Mouse (Mus musculus) macrophage (primary cell): ENCODE data around the gene Myo1e. TPM values are rescaled to one million over a fixed set of nuclear protein-coding genes. Genes with fewer than 3 reads are reported as not detected.

Experiments used
- H3K27ac ChIP-seq: fragments of 350-480 bp; formaldehyde crosslinking; 2 replicates; pipeline ENCODE4 v1.9.0; 2021
- H3K36me3 ChIP-seq: fragments of 350-480 bp; formaldehyde crosslinking; 2 replicates; pipeline ENCODE4 v1.9.0; 2021; ENCODE audit errors: inconsistent target
- H3K4me3 ChIP-seq: fragments of 350-480 bp; formaldehyde crosslinking; 2 replicates; pipeline ENCODE4 v1.9.0; 2021; ENCODE audit errors: inconsistent target
- H3K79me2 ChIP-seq: fragments of 350-480 bp; formaldehyde crosslinking; 2 replicates; pipeline ENCODE4 v1.9.0; 2021; ENCODE audit errors: inconsistent target
- WGBS: methylation state at CpG from one replicate; pipeline ENCODE4 v1.1.7; 2026; ENCODE audit warnings: inconsistent platforms; ENCODE audit not compliant: missing documents; 5-methylcytosine and 5-hydroxymethylcytosine counted together
- polyA plus RNA-seq: library from polyadenylated mRNA; stranded (reverse); fragments of 250-400 nt; gene quantifications from 3 replicates; pipeline ENCODE4 v1.2.4, GENCODE M21; 2018; ENCODE audit warnings: inconsistent platforms
- total RNA-seq, 78 experiments: library from RNA; depleted of rRNA; stranded (reverse); fragments of 250-400 nt; gene quantifications; 1 replicate in 9 of 78; 2 replicates in 24 of 78; 3 replicates in 43 of 78; 4 replicates in 2 of 78; pipeline ENCODE4 v1.2.4; 2018; ENCODE audit warnings: inconsistent platforms in 56 of 78

The Myo1e gene
- 100 to 1,000 TPM in 10 of 26 experiments, 10 to 100 TPM in 16; 32.6 to 236 (median 75.7) TPM for total RNA-seq (2018; cell fraction: chromatin; rRNA removed)
- total RNA-seq (2018; cell fraction: cytosol; rRNA removed) = 10 to 100 TPM; 30.5 to 74.8 (median 46.7) TPM
- total RNA-seq (2018; cell fraction: nucleus; rRNA removed) = 10 to 100 TPM; 32.5 to 96.3 (median 55.0) TPM
- 32.9 to 98.2 TPM (median 52.7 TPM) in 3 replicates for polyA plus RNA-seq

DNA sequence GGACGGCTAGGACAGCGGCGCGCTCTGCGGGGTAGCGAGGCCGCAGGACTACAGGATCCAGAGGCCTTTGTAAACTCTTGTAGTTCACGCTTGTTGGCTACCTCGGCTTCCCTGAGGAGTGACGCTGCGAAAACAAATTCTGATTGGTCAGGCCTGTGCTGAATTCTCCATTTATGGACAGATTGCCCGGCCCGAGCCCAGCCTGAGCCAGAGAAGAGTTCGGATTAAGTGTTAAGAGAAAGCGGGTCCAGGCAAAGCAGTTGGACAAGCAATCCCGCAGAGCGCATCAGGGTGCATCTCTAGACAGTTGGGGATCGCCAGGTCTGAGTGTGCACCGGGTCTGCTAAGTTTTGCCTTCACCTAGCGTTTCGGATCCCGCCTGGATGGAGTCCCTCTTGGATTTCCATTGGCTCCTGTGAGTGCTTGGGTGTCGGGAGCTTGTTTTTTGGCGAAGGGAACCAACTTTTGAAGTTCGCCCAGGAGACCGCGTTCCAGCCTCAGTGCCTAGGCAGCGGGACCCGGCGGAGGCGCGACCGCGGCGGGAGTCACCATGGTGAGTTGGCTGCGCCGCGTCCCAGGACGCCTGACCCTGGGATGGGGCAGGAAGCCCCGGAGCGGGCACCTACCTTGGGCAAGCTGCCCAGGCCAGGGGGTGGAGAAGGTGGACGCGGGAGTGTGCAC, at the start of gene Myo1e:
Gene Myo1e, plus strand, starts transcription at position 200 of the 681 bp plus-strand sequence.
- Histone ChIP-seq H3K36me3 (no peaks in the 10 kb centered on the region), H3K4me3 (peak within 1 kb of the TSS; percentile 74), H3K27ac (peak within 1 kb of the TSS; percentile 25; the same call in 1 of the 2 replicates), H3K79me2 (peaks cover 48% of the 10 kb centered on the region)
- WGBS = under 1% methylated on average over 43 of the region's 43 CpGs

GRCm38 (mm10) chr9:70160071-70160470, 47.1 kb upstream of the Myo1e start:
- H3K79me2 ChIP-seq = no peaks in the 10 kb centered on the region
- WGBS = 85% methylated on average over 10 of the region's 10 CpGs
- no peaks in the 10 kb centered on the region for H3K36me3 ChIP-seq
- H3K27ac ChIP-seq = no peak overlapping the region
- no peak overlapping the region for H3K4me3 ChIP-seq

- WGBS = 79% methylated on average over 7 of the region's 7 CpGs
- no peak overlapping the region for H3K27ac ChIP-seq
- H3K79me2 ChIP-seq = no peaks in the 10 kb centered on the region
- no peak overlapping the region for H3K4me3 ChIP-seq
- H3K36me3 ChIP-seq = no peaks in the 10 kb centered on the region
Measured at GRCm38 (mm10) chr9:70168973-70169372, 38.2 kb upstream of the Myo1e start.

DNA sequence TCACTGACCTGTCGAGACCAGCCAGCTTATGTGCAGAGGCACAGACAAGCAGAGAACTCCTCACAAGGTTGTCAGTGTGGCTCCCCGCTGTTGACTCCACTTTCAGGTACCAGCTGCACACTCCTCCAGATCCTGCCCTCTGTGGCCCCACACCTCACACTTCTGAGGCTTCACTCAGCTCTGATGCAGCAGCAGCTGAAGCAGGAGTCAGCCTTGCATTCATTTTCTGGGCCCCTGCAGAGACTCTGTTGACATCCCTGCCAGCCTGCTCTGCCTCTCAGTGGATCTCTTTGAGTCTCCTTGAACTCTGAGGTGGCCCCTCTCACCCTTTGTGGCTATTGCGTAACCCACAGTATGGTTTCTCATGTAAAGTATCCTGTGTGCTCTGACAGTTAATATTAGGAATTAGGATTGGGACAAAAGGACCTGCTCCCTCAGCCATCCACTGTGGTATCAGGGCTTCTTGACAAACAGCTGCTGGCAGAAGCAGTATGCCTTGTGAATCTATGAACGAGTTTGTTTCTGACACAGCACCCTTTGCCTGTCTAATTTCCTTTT, 32.8 kb upstream of the Myo1e start:
- Histone ChIP-seq H3K27ac (no peak overlapping the region), H3K79me2 (no peaks in the 10 kb centered on the region), H3K36me3 (no peaks in the 10 kb centered on the region), H3K4me3 (no peak overlapping the region)
- WGBS = 70% methylated on average over 4 of the region's 4 CpGs

GRCm38 (mm10) chr9:70174896-70175295, 32.3 kb upstream of the Myo1e start:
- no peak overlapping the region for H3K27ac ChIP-seq
- no peaks in the 10 kb centered on the region for H3K36me3 ChIP-seq
- H3K79me2 ChIP-seq = no peaks in the 10 kb centered on the region
- H3K4me3 ChIP-seq = no peak overlapping the region
- WGBS = 86% methylated on average over 6 of the region's 6 CpGs

GRCm38 (mm10) chr9:70176291-70176690, 30.9 kb upstream of the Myo1e start:
- no peaks in the 10 kb centered on the region for H3K36me3 ChIP-seq
- H3K79me2 ChIP-seq = no peaks in the 10 kb centered on the region
- no peak overlapping the region for H3K4me3 ChIP-seq
- no peak overlapping the region for H3K27ac ChIP-seq
- WGBS = 80% methylated on average over 3 of the region's 3 CpGs

DNA sequence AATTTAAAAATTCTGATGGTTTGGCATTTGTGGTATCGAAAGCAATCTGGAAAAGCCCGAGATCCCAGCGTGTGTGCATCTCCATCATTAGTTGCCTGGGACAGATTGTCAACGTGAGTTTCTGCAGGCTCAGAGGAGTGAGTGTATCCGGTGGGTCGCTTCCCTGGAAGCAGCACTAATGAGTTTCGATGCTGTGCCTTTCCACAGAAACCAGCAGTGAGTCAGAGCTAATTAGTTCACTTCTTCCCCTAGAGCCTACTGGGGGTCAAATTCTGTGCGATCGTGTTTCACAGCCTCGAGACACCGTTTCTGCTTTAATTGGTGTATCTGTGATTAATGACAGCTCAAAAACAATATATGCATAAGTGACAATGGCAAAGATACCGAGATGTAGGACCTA, 25.4 kb upstream of the Myo1e start:
- Histone ChIP-seq H3K4me3 (no peak overlapping the region), H3K27ac (no peak overlapping the region), H3K36me3 (no peaks in the 10 kb centered on the region), H3K79me2 (no peaks in the 10 kb centered on the region)
- WGBS = 94% methylated on average over 12 of the region's 12 CpGs

DNA sequence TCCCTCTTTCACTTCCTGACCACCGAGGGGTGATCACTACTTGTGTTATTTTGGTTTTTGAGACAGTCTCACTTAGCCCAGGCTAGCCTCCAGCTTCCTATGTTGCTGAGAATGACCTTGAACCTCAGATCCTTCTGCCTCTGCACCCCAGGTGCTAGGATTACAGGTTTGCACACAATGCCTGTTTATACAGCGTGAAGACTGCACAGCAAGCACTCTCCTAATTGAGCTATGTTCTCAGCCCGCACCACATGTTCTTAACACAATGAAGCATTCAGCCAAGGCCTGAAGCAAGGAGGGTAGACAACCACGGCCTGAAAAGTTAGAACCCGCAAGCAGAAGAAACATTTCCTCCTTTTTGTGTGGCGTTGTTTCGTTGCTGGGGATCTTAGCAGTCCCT, 24.5 kb upstream of the Myo1e start:
- WGBS = 28% methylated on average over 7 of the region's 7 CpGs
- no peaks in the 10 kb centered on the region for H3K36me3 ChIP-seq
- no peak overlapping the region for H3K27ac ChIP-seq
- H3K4me3 ChIP-seq = no peak overlapping the region
- no peaks in the 10 kb centered on the region for H3K79me2 ChIP-seq

DNA sequence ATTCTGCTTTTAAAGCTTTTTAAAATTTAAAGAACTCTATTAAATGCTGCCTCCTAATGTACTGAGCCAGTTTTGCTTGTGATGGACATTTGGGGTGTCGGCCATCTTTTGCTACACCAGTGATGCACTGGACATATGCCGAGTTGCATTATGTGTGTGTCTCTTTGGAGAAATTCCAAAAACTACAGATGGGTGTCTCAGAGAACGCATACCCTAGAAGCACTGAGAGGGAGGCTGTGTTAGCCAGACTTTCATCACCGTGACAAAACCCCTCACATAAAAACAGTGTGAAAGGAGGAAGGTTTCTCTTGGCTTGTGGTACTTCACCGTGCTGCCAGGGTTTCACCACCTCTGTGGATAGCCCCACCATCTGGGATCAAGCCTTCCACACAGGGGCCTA, 14.8 kb upstream of the Myo1e start:
- Histone ChIP-seq H3K36me3 (no peaks in the 10 kb centered on the region), H3K27ac (no peak overlapping the region), H3K4me3 (no peak overlapping the region), H3K79me2 (no peaks in the 10 kb centered on the region)
- 85% methylated on average over 5 of the region's 5 CpGs for WGBS

- H3K79me2 ChIP-seq = no peaks in the 10 kb centered on the region
- H3K36me3 ChIP-seq = no peaks in the 10 kb centered on the region
- no peak overlapping the region for H3K4me3 ChIP-seq
- no peak overlapping the region for H3K27ac ChIP-seq
- WGBS = 83% methylated on average over 11 of the region's 11 CpGs
Measured at GRCm38 (mm10) chr9:70194622-70195021, 12.5 kb upstream of the Myo1e start.

DNA sequence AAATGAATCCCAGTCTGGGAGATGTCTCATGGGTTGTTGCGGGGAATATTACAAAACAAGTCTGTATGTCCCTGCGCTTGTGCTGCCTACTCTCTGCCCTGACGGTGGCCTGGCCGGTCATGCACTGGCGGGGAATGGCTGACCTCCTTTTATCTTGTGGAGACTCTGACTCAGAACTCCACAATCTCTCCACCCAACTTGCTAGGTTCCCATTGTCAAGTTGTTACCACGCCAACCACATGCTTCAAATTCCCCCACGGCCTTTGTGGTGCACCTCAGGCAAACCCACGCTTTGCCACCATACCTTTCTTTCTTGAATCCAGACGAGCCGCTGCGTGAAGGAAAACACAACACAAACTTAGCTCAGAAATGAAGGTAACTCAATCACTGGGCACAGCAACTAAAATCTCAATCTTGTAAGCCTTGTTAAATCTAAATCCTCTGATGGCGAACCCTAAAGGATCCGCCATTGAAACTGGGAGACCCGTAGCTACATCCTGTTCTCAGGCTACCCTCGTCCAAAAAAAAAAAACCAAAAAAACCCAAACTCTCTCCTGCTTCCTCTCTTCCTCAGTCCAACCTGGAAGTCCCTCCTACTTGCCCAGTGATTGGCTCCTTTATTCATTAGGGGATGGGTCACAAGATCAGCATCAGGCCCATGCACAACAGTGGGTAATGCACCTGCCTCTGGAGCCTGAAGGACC, 10.0 kb upstream of the Myo1e start:
- H3K36me3 ChIP-seq = no peaks in the 10 kb centered on the region
- 86% methylated on average over 14 of the region's 15 CpGs for WGBS
- no peaks in the 10 kb centered on the region for H3K79me2 ChIP-seq
- H3K4me3 ChIP-seq = no peak overlapping the region
- no peak overlapping the region for H3K27ac ChIP-seq

DNA sequence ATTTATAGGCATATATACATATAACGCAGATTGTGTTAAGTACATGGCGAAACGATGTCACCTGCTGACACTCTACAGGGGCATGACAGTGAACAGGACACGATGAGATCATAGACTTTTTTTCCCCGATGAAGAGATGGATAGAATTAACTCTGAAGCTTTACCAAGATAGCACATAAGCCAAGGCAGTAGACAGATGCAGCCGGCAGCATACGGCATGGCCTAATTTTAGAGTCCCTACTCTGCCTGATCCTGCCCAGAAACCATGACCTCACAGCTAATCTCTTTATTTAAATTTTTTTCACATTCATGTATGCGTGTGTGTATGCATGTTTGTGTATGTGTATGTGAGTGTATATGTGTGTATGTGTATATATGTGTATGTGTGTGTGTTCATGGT, 9.2 kb upstream of the Myo1e start:
- WGBS = 97% methylated on average over 7 of the region's 8 CpGs
- H3K4me3 ChIP-seq = no peak overlapping the region
- no peaks in the 10 kb centered on the region for H3K36me3 ChIP-seq
- no peak overlapping the region for H3K27ac ChIP-seq
- H3K79me2 ChIP-seq = no peaks in the 10 kb centered on the region

DNA sequence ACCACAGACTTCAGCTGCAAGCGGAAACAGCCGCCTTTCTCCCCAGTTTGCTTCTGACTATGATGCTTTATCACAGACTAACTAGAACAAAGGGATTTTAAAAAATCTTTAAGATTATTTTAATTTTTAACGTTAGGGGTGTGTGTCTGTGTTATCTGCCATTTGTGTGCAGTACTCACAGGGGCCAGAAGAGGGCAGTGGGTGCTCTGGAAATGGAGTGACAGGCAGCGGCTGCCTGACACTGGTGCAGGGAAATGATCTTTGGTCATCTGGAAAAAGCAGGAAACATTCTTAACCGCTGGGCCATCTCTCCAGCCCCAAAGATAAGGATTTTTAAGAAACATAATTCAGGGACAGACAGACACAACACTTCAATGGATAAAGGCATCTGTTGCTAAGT, 4.4 kb upstream of the Myo1e start:
- peaks cover 2% of the 10 kb centered on the region; the same call in 1 of the 2 replicates for H3K79me2 ChIP-seq
- no peak overlapping the region for H3K27ac ChIP-seq
- no peak overlapping the region for H3K4me3 ChIP-seq
- WGBS = 77% methylated on average over 5 of the region's 5 CpGs
- no peaks in the 10 kb centered on the region for H3K36me3 ChIP-seq

DNA sequence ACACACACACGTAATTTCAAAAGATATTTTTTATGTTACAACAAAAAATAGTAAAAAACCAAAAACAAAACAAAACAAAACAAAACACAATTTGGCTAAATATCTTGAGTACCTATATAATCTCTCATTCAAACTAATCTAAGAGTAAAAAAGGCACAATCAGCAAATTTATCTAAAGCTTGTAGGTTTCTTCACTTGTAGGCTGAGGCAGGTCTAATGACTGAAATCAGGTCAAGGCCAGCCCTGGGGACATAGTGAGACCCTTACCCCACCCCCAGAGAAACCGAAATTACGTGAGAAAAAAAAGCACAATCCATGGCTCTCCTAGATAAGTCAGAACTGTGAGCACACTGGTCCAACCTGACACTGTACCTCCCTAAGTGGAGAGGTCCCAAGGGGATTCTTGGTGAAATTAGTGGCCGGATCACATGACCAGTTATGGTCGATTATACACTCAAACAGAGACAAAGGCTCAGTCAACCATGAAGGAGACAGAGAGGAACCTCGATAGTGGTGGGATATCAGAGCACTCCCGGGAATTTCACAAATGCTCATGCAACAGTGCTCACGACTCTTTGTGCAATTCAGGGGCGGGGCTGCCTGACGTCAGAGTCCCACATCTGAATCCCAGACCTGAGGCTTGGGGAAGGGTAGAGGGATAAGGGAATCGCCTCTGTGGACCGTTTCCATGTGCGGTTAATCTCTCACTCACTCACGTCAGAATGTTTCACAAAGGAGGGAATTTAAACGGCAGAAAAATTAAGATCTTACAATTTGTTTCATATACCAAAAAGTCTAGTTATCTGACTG, 3.7 kb upstream of the Myo1e start:
- Histone ChIP-seq H3K4me3 (no peak overlapping the region), H3K79me2 (peaks cover 9% of the 10 kb centered on the region), H3K36me3 (no peaks in the 10 kb centered on the region), H3K27ac (no peak overlapping the region)
- WGBS = 78% methylated on average over 15 of the region's 15 CpGs
